ENCODE assay signal across 11 mouse cellular contexts in the genomic region with DNA sequence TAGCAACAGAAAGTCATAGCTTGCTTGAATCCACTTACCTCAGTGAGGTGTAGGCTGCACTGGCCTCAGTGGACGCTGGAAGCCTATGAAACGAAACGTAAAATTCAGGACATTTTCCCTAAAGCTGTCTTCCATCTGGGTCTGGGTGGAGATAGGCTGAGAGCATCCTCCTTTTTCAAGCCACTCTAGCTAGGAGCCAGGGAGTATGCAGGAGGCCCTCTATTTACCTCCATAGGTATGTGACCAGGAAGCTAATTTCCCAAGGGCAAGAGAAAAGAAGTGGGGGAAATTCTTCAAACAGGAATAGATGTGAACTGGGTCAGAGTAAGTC.
DNase-seq lines count a peak whose midpoint lies in the region; ATAC-seq and TF ChIP-seq lines count a peak whose summit lies in the region.
"Had no signal": no experiment of that assay in that cellular context is flagged by ENCODE, and none has a peak within 500 bp of the region (broad histone marks: within the 10 kb centered on the region; RNA-seq: fewer than 3 reads in every experiment).

No protein-coding gene starts in this region.

- H3K27ac ChIP-seq in heart, embryonic 10.5 days: no peak overlapping the region
- no peak overlapping the region for H3K27ac ChIP-seq in limb, embryonic 13.5 days
- no peak overlapping the region for H3K27ac ChIP-seq in limb, embryonic 10.5 days
- H3K27ac ChIP-seq in embryonic facial prominence, embryonic 13.5 days: no peak overlapping the region
- no peak overlapping the region for H3K27ac ChIP-seq in hindbrain, postnatal 0 days
- H3K27ac ChIP-seq: kidney, embryonic 15.5 days; liver, embryonic 13.5 days had no signal

- peaks cover 9% of the 10 kb centered on the region; the same call in 1 of the 2 replicates for H3K27me3 ChIP-seq in heart, embryonic 10.5 days (ENCODE audit: insufficient read depth, poor library complexity, severe bottlenecking)
- peaks cover 24% of the 10 kb centered on the region for H3K27me3 ChIP-seq in limb, embryonic 13.5 days
- 0 out of 2 replicates have a peak, but pooled peaks cover 12% of the 10 kb centered on the region for H3K27me3 ChIP-seq in limb, embryonic 10.5 days (ENCODE audit: low read depth, poor library complexity, severe bottlenecking)
- peaks cover 22% of the 10 kb centered on the region for H3K27me3 ChIP-seq in embryonic facial prominence, embryonic 13.5 days
- H3K27me3 ChIP-seq in hindbrain, postnatal 0 days (ENCODE audit: insufficient read depth, low read length): peaks cover 4% of the 10 kb centered on the region; the same call in 1 of the 2 replicates
- H3K27me3 ChIP-seq: liver, embryonic 13.5 days had no signal

- peak overlapping the region; percentile 62; the same call in 1 of the 2 replicates for H3K4me2 ChIP-seq in limb, embryonic 13.5 days (replicated peaks)
- peak overlapping the region; percentile 64; the same call in 1 of the 2 replicates for H3K4me2 ChIP-seq in embryonic facial prominence, embryonic 13.5 days
- peak overlapping the region; percentile 47; the same call in 1 of the 2 replicates for H3K4me2 ChIP-seq in hindbrain, postnatal 0 days (ENCODE audit: low read depth, low read length)
- H3K4me2 ChIP-seq: liver, embryonic 13.5 days had no signal

- 0 out of 2 replicates have a peak, but pooled peaks cover 6% of the 10 kb centered on the region for H3K4me1 ChIP-seq in heart, embryonic 10.5 days
- H3K4me1 ChIP-seq in limb, embryonic 13.5 days: peaks cover 6% of the 10 kb centered on the region; the same call in 1 of the 2 replicates
- no peaks in the 10 kb centered on the region for H3K4me1 ChIP-seq in limb, embryonic 10.5 days
- peaks cover 5% of the 10 kb centered on the region for H3K4me1 ChIP-seq in embryonic facial prominence, embryonic 13.5 days
- no peaks in the 10 kb centered on the region for H3K4me1 ChIP-seq in hindbrain, postnatal 0 days (ENCODE audit: insufficient read depth, low read length)
- H3K4me1 ChIP-seq: liver, embryonic 13.5 days had no signal

- intact Hi-C loops in left cerebral cortex, postnatal 36 days (cut with DNase I): no loop called here

- no peak for ATAC-seq in limb, embryonic 13.5 days (ENCODE audit: low FRiP score, low read depth)
- no peak for ATAC-seq in embryonic facial prominence, embryonic 13.5 days (ENCODE audit: insufficient number of reproducible peaks, insufficient read depth, low FRiP score, low TSS enrichment, low read depth)
- no peak for ATAC-seq in hindbrain, postnatal 0 days

- no peaks in the 10 kb centered on the region for H3K36me3 ChIP-seq in heart, embryonic 10.5 days
- no peaks in the 10 kb centered on the region for H3K36me3 ChIP-seq in limb, embryonic 13.5 days
- no peaks in the 10 kb centered on the region for H3K36me3 ChIP-seq in limb, embryonic 10.5 days
- H3K36me3 ChIP-seq in embryonic facial prominence, embryonic 13.5 days: no peaks in the 10 kb centered on the region
- H3K36me3 ChIP-seq in hindbrain, postnatal 0 days (ENCODE audit: insufficient read depth, low read length): no peaks in the 10 kb centered on the region
- H3K36me3 ChIP-seq: G1E; kidney, embryonic 15.5 days; liver, embryonic 13.5 days had no signal

- peak; percentile 9 for DNase-seq in heart, embryonic 10.5 days (ENCODE audit: low spot score)
- no peak for DNase-seq in heart, adult 9 months (ENCODE audit: low spot score in 2 of 2)
- no peak for DNase-seq in limb, embryonic 10.5 days (ENCODE audit: low spot score)
- no peak for DNase-seq in hindbrain, postnatal 0 days (ENCODE audit: low spot score)
- DNase-seq in adrenal gland, adult 8-10 months: no peak
- no peak for DNase-seq in left cerebral cortex, postnatal 36 days (ENCODE audit: low spot score in 2 of 2)

- H3K4me3 ChIP-seq in heart, embryonic 10.5 days: no peak overlapping the region; the same call in 1 of the 2 replicates
- H3K4me3 ChIP-seq in limb, embryonic 13.5 days: no peak overlapping the region
- H3K4me3 ChIP-seq in limb, embryonic 10.5 days: no peak overlapping the region
- no peak overlapping the region for H3K4me3 ChIP-seq in embryonic facial prominence, embryonic 13.5 days
- no peak overlapping the region for H3K4me3 ChIP-seq in hindbrain, postnatal 0 days (ENCODE audit: low read length)
- H3K4me3 ChIP-seq: liver, embryonic 13.5 days had no signal

- WGBS in heart, embryonic 10.5 days: 79% methylated on average over 3 of the region's 3 CpGs
- WGBS in limb, embryonic 13.5 days: 73% methylated on average over 3 of the region's 3 CpGs
- 86% methylated on average over 3 of the region's 3 CpGs for WGBS in limb, embryonic 10.5 days
- 68% methylated on average over 3 of the region's 3 CpGs for WGBS in embryonic facial prominence, embryonic 13.5 days
- WGBS in hindbrain, postnatal 0 days: 83% methylated on average over 3 of the region's 3 CpGs

- no peaks in the 10 kb centered on the region for H3K9me3 ChIP-seq in heart, embryonic 10.5 days
- no peaks in the 10 kb centered on the region for H3K9me3 ChIP-seq in limb, embryonic 13.5 days
- no peaks in the 10 kb centered on the region for H3K9me3 ChIP-seq in limb, embryonic 10.5 days (replicated peaks)
- no peaks in the 10 kb centered on the region for H3K9me3 ChIP-seq in embryonic facial prominence, embryonic 13.5 days
- H3K9me3 ChIP-seq in hindbrain, postnatal 0 days (ENCODE audit: low read length): no peaks in the 10 kb centered on the region
- H3K9me3 ChIP-seq: G1E; kidney, embryonic 15.5 days; liver, embryonic 13.5 days had no signal

- H3K9ac ChIP-seq in limb, embryonic 13.5 days: no peak overlapping the region
- no peak overlapping the region for H3K9ac ChIP-seq in embryonic facial prominence, embryonic 13.5 days
- no peak overlapping the region for H3K9ac ChIP-seq in hindbrain, postnatal 0 days (replicated peaks; ENCODE audit: low read length)
- H3K9ac ChIP-seq: liver, embryonic 13.5 days had no signal

- TF ChIP-seq CTCF in hindbrain, postnatal 0 days (IDR thresholded peaks at IDR 0.05; ENCODE audit: low read depth): no peak
